Mouse (Mus musculus): ENCODE measurements at regions not wholly inside any gene's neighbourhood (a gene's known extent, or its start where the extent isn't known, plus 50 kb on each side); places are given as distances from the start of the nearest gene placed in this dataset.

DNA sequence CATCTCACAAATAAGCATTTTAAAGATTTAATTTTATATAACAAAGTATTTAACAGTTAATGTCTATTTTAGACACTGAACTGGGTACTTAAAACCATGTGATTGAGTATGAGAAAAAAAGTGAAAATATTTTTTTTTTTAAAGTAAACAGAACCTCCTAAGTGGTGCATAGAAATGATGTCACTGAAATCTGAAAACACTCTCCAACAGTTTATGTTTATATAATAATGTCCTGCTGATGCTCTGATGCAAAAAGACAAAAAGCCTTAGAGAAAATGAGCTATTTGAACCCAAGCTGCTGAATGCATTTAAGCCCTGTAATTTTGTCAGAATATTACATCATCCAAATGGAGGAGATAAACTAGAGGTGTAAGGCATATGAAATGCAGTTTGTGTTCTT, 3447.1 kb downstream of the 9330182O14Rik start:
- no peak for DNase-seq (ENCODE audit: low spot score)
- no peaks in the 10 kb centered on the region for H3K36me3 ChIP-seq (replicated peaks; ENCODE audit: control insufficient read depth, insufficient read depth, low read depth, low read length)
- no peak overlapping the region for H3K4me2 ChIP-seq (ENCODE audit: low read depth, low read length)
- no peak for ATAC-seq (replicated peaks; ENCODE audit: insufficient number of reproducible peaks, low FRiP score, low TSS enrichment, low read depth)
- H3K9me3 ChIP-seq (replicated peaks; ENCODE audit: control insufficient read depth, low read length) = no peaks in the 10 kb centered on the region
- H3K27me3 ChIP-seq (ENCODE audit: control insufficient read depth, insufficient read depth, low read length) = no peaks in the 10 kb centered on the region
- no peak overlapping the region for H3K9ac ChIP-seq (replicated peaks; ENCODE audit: low read length)
- no peak overlapping the region for H3K27ac ChIP-seq (replicated peaks; ENCODE audit: low read depth, low read length)
- H3K4me3 ChIP-seq (ENCODE audit: low read depth, low read length) = no peak overlapping the region
- no peaks in the 10 kb centered on the region for H3K4me1 ChIP-seq (ENCODE audit: control insufficient read depth, insufficient read depth, low read length)

DNA sequence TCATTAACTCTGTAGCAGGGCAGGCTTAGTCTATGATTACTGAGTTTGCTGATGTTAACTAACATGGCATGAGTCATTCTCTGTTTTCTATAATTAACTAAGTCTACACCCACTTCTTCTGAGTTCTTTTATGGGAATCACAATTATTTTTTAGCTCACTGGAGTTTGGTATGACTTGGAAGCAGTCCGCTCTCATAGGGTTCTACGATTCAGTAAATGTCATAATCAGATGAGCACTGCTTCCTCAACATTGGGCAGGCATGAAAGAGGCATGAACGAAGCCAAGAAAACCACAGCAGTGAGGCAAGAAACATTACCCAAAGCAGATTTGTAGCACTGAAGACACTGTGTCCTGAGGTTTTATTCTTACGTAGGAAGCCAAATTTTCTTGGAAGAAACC, 3451.6 kb downstream of the 9330182O14Rik start:
- no peaks in the 10 kb centered on the region for H3K36me3 ChIP-seq (replicated peaks; ENCODE audit: control insufficient read depth, insufficient read depth, low read depth, low read length)
- H3K27me3 ChIP-seq (ENCODE audit: control insufficient read depth, insufficient read depth, low read length) = no peaks in the 10 kb centered on the region
- DNase-seq (ENCODE audit: low spot score) (no peak), ATAC-seq (replicated peaks; ENCODE audit: insufficient number of reproducible peaks, low FRiP score, low TSS enrichment, low read depth) (no peak)
- no peaks in the 10 kb centered on the region for H3K4me1 ChIP-seq (ENCODE audit: control insufficient read depth, insufficient read depth, low read length)
- no peak overlapping the region for H3K9ac ChIP-seq (replicated peaks; ENCODE audit: low read length)
- no peak overlapping the region for H3K4me2 ChIP-seq (ENCODE audit: low read depth, low read length)
- no peak overlapping the region for H3K4me3 ChIP-seq (ENCODE audit: low read depth, low read length)
- H3K9me3 ChIP-seq (replicated peaks; ENCODE audit: control insufficient read depth, low read length) = no peaks in the 10 kb centered on the region
- no peak overlapping the region for H3K27ac ChIP-seq (replicated peaks; ENCODE audit: low read depth, low read length)
- 90% methylated on average over 4 of the region's 4 CpGs for WGBS

DNA sequence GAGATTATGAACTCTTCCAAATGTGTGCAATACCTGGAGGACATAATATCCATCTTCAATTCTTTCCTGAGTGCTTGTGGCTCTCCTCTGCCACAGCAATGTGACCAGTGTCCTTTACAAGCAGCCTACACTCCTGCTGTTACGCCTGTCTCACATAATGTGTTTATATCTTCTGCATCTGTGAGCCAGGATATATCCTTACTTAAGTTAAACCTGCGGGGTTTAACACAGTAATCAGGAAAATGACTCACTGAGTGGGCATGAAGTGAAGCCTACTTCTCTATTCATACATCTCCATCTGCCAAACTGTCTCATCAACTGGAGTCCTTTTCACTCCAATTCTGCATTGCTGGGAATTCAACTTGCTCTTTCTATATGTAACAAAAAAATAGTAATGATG, 3453.9 kb downstream of the 9330182O14Rik start:
- WGBS = 79% methylated on average over 2 of the region's 2 CpGs
- Histone ChIP-seq H3K36me3 (replicated peaks; ENCODE audit: control insufficient read depth, insufficient read depth, low read depth, low read length) (no peaks in the 10 kb centered on the region), H3K27ac (replicated peaks; ENCODE audit: low read depth, low read length) (no peak overlapping the region), H3K9ac (replicated peaks; ENCODE audit: low read length) (no peak overlapping the region), H3K27me3 (ENCODE audit: control insufficient read depth, insufficient read depth, low read length) (no peaks in the 10 kb centered on the region), H3K4me3 (ENCODE audit: low read depth, low read length) (no peak overlapping the region), H3K9me3 (replicated peaks; ENCODE audit: control insufficient read depth, low read length) (no peaks in the 10 kb centered on the region), H3K4me1 (ENCODE audit: control insufficient read depth, insufficient read depth, low read length) (no peaks in the 10 kb centered on the region), H3K4me2 (ENCODE audit: low read depth, low read length) (no peak overlapping the region)
- DNase-seq (ENCODE audit: low spot score) (no peak), ATAC-seq (replicated peaks; ENCODE audit: insufficient number of reproducible peaks, low FRiP score, low TSS enrichment, low read depth) (no peak)

DNA sequence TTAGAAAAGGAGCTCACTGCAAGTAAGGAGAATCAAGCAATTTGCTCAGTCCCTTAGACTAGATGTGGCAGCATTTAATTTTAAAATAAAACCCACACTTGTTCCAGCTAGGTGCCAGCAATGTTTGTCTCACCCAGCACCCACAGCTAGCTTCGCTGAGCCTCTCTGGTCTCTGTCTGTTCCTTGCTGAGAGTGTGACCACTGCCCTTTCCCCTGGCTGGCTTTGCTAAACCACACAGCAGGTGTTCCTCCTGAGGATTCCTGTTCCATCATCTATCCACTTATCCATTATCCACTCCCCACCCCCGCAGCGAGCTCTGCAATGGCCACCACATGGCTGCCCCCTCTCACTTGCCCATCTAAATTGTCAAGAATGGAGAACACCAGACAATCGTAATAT, 3473.5 kb downstream of the 9330182O14Rik start:
- Histone ChIP-seq H3K27me3 (ENCODE audit: control insufficient read depth, insufficient read depth, low read length) (no peaks in the 10 kb centered on the region), H3K4me1 (ENCODE audit: control insufficient read depth, insufficient read depth, low read length) (no peaks in the 10 kb centered on the region), H3K9ac (replicated peaks; ENCODE audit: low read length) (no peak overlapping the region), H3K9me3 (replicated peaks; ENCODE audit: control insufficient read depth, low read length) (no peaks in the 10 kb centered on the region), H3K36me3 (replicated peaks; ENCODE audit: control insufficient read depth, insufficient read depth, low read depth, low read length) (no peaks in the 10 kb centered on the region), H3K27ac (replicated peaks; ENCODE audit: low read depth, low read length) (no peak overlapping the region), H3K4me3 (ENCODE audit: low read depth, low read length) (no peak overlapping the region), H3K4me2 (ENCODE audit: low read depth, low read length) (no peak overlapping the region)
- ATAC-seq (replicated peaks; ENCODE audit: insufficient number of reproducible peaks, low FRiP score, low TSS enrichment, low read depth) = no peak
- no peak for DNase-seq (ENCODE audit: low spot score)
- WGBS = 79% methylated on average over 4 of the region's 4 CpGs

DNA sequence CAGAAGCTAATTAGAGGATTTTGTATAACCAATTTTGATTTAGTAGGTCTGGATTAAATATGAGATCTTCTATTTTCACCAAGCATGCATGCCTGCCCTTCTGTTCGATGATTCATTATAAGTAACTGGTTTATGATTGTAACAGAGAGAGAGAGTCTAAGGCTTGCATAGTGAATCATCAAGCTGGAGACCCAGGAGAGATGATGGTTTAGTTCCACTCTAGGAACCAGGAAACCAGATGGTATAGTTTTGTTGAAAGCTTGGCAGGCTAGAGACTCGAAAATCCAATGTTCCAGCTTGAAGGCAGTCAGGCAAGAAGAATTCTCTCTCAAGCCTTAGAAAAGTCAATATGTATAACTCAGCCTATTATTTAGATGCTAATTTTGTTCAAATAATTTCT, 3475.7 kb downstream of the 9330182O14Rik start:
- H3K9me3 ChIP-seq (replicated peaks; ENCODE audit: control insufficient read depth, low read length) = no peaks in the 10 kb centered on the region
- no peak overlapping the region for H3K4me2 ChIP-seq (ENCODE audit: low read depth, low read length)
- ATAC-seq (replicated peaks; ENCODE audit: insufficient number of reproducible peaks, low FRiP score, low TSS enrichment, low read depth) (no peak), DNase-seq (ENCODE audit: low spot score) (no peak)
- H3K4me3 ChIP-seq (ENCODE audit: low read depth, low read length) = no peak overlapping the region
- no peaks in the 10 kb centered on the region for H3K4me1 ChIP-seq (ENCODE audit: control insufficient read depth, insufficient read depth, low read length)
- no peak overlapping the region for H3K27ac ChIP-seq (replicated peaks; ENCODE audit: low read depth, low read length)
- no peaks in the 10 kb centered on the region for H3K27me3 ChIP-seq (ENCODE audit: control insufficient read depth, insufficient read depth, low read length)
- H3K9ac ChIP-seq (replicated peaks; ENCODE audit: low read length) = no peak overlapping the region
- H3K36me3 ChIP-seq (replicated peaks; ENCODE audit: control insufficient read depth, insufficient read depth, low read depth, low read length) = no peaks in the 10 kb centered on the region
- WGBS = 82% methylated on average over 2 of the region's 2 CpGs

DNA sequence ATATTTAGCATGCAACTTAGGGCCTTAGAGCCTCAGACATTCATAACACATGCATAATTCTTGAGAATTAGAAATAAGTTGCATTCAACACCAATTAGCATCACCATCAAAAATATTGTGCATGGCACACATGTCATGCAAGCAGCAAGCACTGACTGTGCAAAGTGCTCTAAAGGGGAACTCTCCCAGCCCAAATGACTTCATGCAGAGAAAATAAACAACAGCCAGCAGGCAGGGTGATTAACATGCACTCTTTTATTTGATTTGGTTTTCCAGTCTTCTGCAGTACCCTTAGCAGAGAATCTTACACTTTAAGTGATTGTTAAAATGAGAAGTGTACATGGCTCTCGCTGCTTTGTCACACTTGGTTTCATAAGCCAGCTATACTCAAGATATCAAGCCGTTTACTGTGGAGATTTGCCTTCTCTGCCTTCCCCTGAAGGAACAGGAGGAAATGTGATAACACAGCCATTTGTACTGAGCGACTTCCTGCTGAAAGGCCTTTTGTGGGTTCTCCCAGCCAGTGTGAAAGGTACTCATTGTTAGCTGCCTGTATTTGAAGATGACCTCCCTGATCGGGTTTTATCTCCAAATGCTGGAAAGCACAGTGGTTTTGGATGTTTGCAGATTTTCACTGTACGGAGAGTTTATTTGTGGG, 3480.0 kb downstream of the 9330182O14Rik start:
- H3K4me1 ChIP-seq (ENCODE audit: control insufficient read depth, insufficient read depth, low read length) = no peaks in the 10 kb centered on the region
- H3K27ac ChIP-seq (replicated peaks; ENCODE audit: low read depth, low read length) = no peak overlapping the region
- H3K9ac ChIP-seq (replicated peaks; ENCODE audit: low read length) = no peak overlapping the region
- H3K4me2 ChIP-seq (ENCODE audit: low read depth, low read length) = no peak overlapping the region
- H3K36me3 ChIP-seq (replicated peaks; ENCODE audit: control insufficient read depth, insufficient read depth, low read depth, low read length) = no peaks in the 10 kb centered on the region
- H3K9me3 ChIP-seq (replicated peaks; ENCODE audit: control insufficient read depth, low read length) = no peaks in the 10 kb centered on the region
- DNase-seq (ENCODE audit: low spot score) (peak; percentile 27), ATAC-seq (replicated peaks; ENCODE audit: insufficient number of reproducible peaks, low FRiP score, low TSS enrichment, low read depth) (no peak)
- no peak overlapping the region for H3K4me3 ChIP-seq (ENCODE audit: low read depth, low read length)
- 19% methylated on average over 5 of the region's 5 CpGs for WGBS
- no peaks in the 10 kb centered on the region for H3K27me3 ChIP-seq (ENCODE audit: control insufficient read depth, insufficient read depth, low read length)

DNA sequence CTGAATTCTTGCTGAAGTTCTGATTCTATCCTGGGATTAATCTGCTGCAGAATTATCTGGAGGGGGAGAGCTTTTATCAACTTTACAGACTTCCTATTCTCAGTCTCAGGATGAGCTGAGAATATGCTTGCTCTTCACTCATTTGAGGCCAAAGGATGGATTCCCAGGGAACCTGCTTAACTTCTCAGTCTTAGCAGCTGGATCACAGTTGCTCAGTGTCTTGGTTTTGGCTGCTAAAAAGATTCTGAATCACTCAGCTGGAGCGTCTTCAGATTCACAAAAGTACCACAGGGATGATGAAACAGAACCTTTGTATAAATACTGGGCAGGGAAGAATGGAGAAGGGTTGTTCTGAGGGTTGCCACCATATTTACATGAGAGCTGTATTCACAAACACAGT, 3481.6 kb downstream of the 9330182O14Rik start:
- H3K36me3 ChIP-seq (replicated peaks; ENCODE audit: control insufficient read depth, insufficient read depth, low read depth, low read length) = no peaks in the 10 kb centered on the region
- no peak overlapping the region for H3K9ac ChIP-seq (replicated peaks; ENCODE audit: low read length)
- H3K4me2 ChIP-seq (ENCODE audit: low read depth, low read length) = no peak overlapping the region
- no peaks in the 10 kb centered on the region for H3K27me3 ChIP-seq (ENCODE audit: control insufficient read depth, insufficient read depth, low read length)
- H3K27ac ChIP-seq (replicated peaks; ENCODE audit: low read depth, low read length) = no peak overlapping the region
- H3K4me3 ChIP-seq (ENCODE audit: low read depth, low read length) = no peak overlapping the region
- H3K4me1 ChIP-seq (ENCODE audit: control insufficient read depth, insufficient read depth, low read length) = no peaks in the 10 kb centered on the region
- 86% methylated on average over 1 of the region's 1 CpGs for WGBS
- no peaks in the 10 kb centered on the region for H3K9me3 ChIP-seq (replicated peaks; ENCODE audit: control insufficient read depth, low read length)
- ATAC-seq (replicated peaks; ENCODE audit: insufficient number of reproducible peaks, low FRiP score, low TSS enrichment, low read depth) = no peak
- DNase-seq (ENCODE audit: low spot score) = no peak

DNA sequence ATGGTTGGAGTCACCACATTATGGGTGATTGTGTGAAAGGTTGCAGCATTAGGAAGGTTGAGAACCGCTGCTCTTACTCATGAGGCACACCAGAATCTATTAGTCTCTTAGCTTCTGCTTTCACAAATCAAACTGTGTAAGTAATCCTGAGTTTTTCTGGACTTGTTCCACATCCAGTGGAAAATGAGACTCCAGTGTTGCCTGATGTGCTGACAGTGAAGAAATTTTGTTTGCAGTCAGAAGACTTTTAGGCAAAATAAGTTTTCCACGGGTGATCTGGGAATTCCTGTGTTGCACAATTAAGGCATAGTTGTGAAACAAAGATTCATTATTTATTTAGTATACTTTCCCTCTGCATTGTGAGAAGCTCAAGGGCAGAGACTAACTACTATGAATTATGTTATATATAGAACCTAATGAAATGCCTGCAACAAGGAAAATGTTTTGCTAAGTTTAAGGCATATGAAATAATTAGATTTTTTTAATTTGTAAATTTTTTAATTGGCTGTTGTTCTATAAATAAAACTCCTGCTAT, 3490.3 kb downstream of the 9330182O14Rik start:
- no peak overlapping the region for H3K27ac ChIP-seq (replicated peaks; ENCODE audit: low read depth, low read length)
- DNase-seq (ENCODE audit: low spot score) = no peak
- no peak overlapping the region for H3K4me3 ChIP-seq (ENCODE audit: low read depth, low read length)
- H3K9me3 ChIP-seq (replicated peaks; ENCODE audit: control insufficient read depth, low read length) = no peaks in the 10 kb centered on the region
- no peak overlapping the region for H3K9ac ChIP-seq (replicated peaks; ENCODE audit: low read length)
- no peaks in the 10 kb centered on the region for H3K36me3 ChIP-seq (replicated peaks; ENCODE audit: control insufficient read depth, insufficient read depth, low read depth, low read length)
- H3K27me3 ChIP-seq (ENCODE audit: control insufficient read depth, insufficient read depth, low read length) = no peaks in the 10 kb centered on the region
- WGBS = 70% methylated on average over 2 of the region's 2 CpGs
- ATAC-seq (replicated peaks; ENCODE audit: insufficient number of reproducible peaks, low FRiP score, low TSS enrichment, low read depth) = no peak
- H3K4me2 ChIP-seq (ENCODE audit: low read depth, low read length) = no peak overlapping the region
- H3K4me1 ChIP-seq (ENCODE audit: control insufficient read depth, insufficient read depth, low read length) = no peaks in the 10 kb centered on the region
